Mouse (Mus musculus) forebrain, embryonic 16.5 days (tissue): Measurements from ENCODE around the gene Zfp638. TPM values are rescaled to one million over a fixed set of nuclear protein-coding genes. Genes with fewer than 3 reads are reported as not detected.
A peak's percentile ranks its signal among the peaks of the same experiment; 100 is the strongest.
"Not testable (repeated sequence)": the region's sequence is repeated elsewhere in the genome, so short reads cannot be mapped to it uniquely, and the experiment has no call there.

Source experiments
- ATAC-seq: fragments of 200-750 bp; cut with Nextera tagmentation; 2 replicates; pipeline ENCODE4 v1.8.0; 2017; ENCODE audit warnings: mild to moderate bottlenecking, moderate library complexity
- H3K27ac ChIP-seq: fragments of 300-500 bp; sonication (generic); 2 replicates; pipeline ENCODE4 v1.5.1; 2014; ENCODE audit warnings: low read length, control low read depth
- H3K27me3 ChIP-seq: fragments of 300-500 bp; sonication (generic); replicated peaks from 2 replicates; pipeline ENCODE4 v1.6.1; 2014; ENCODE audit warnings: low read length; ENCODE audit not compliant: control insufficient read depth, insufficient read depth
- H3K36me3 ChIP-seq: fragments of 300-500 bp; sonication (generic); 2 replicates; pipeline ENCODE4 v1.6.1; 2014; ENCODE audit not compliant: control insufficient read depth, insufficient read depth
- H3K4me1 ChIP-seq: fragments of 300-500 bp; sonication (generic); replicated peaks from 2 replicates; pipeline ENCODE4 v1.6.1; 2014; ENCODE audit warnings: low read length; ENCODE audit not compliant: control insufficient read depth, insufficient read depth
- H3K4me2 ChIP-seq: fragments of 300-500 bp; sonication (generic); 2 replicates; pipeline ENCODE4 v1.6.1; 2014; ENCODE audit warnings: mild to moderate bottlenecking, low read length, control low read depth
- H3K4me3 ChIP-seq: fragments of 300-500 bp; sonication (generic); replicated peaks from 2 replicates; pipeline ENCODE4 v1.5.1; 2014; ENCODE audit warnings: mild to moderate bottlenecking, low read length, control low read depth
- H3K9ac ChIP-seq: fragments of 300-500 bp; sonication (generic); replicated peaks from 2 replicates; pipeline ENCODE4 v1.6.1; 2014; ENCODE audit warnings: low read depth, low read length, control low read depth
- H3K9me3 ChIP-seq: fragments of 300-500 bp; sonication (generic); 2 replicates; pipeline ENCODE4 v1.6.1; 2016; ENCODE audit warnings: low read length; ENCODE audit not compliant: control insufficient read depth
- WGBS: fragments of 180-500 bp; shearing (Covaris S2); extraction: QIAGEN DNeasy Blood & Tissue Kit; methylation state at CpG from one replicate; pipeline ENCODE4 v1.1.7; 2014; 5-methylcytosine and 5-hydroxymethylcytosine counted together
- polyA plus RNA-seq: library from polyadenylated mRNA; unstranded; fragments of >200 nt; fragmentation: Nextera tagmentation; extraction: Ambion mirVana; gene quantifications from 2 replicates; pipeline ENCODE4 v1.2.1, GENCODE M21; 2015

Gene Zfp638
- polyA plus RNA-seq, 1 experiment from 2014 or later, result 90.8 TPM

DNA sequence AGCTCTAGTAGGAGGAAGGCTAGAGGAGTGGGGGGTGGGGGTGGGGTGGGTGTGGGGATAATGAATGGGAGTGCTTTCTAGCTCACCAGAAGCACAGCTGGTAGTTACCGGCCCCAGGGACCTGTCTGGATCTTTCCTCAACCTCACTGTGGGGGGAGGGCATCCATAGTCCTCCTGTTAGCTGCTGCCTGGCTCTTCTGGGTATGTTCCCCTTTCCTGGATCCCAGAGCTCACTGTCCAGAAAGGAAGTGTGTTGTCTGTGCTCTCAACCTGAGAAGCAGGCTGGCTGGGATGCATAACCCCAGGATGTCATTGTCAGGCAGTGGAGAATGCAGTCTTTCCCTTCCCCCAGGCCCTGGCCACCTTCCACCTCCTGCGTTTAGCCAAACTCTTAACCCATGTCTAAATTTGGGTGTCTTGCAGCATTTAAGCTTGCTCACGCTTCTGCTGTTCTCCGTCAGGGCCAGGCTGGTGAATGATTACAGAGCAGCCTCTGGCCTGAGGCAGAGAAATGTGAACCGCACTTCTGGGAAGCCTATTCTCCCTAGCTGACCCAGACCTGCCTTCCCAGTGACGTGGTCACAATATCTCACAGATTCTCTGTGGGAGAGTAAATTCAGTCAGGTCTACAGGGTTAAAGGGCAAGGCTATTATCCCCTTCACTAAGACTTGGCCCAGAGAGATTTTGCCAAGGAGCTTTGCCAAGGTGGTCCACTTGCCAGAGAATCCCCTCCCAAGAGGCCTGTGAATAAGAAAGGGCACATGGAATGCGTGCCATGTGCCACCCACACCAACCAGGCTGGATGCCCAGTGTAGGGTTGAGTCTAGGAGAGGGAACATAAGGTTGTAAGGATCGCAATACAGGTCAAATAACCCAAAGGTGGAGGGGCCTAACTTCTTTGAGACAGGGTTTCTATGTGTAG is 143.7 kb downstream of the Zfp638 start:
- ATAC-seq, result peak; percentile 20; the same call in 1 of the 2 replicates
- Histone ChIP-seq H3K4me2 (no peak overlapping the region), H3K4me3 (no peak overlapping the region), H3K9me3 (no peaks in the 10 kb centered on the region), H3K4me1 (peaks cover 20% of the 10 kb centered on the region), H3K36me3 (no peaks in the 10 kb centered on the region), H3K27me3 (peaks cover 6% of the 10 kb centered on the region; the same call in 1 of the 2 replicates), H3K27ac (no peak overlapping the region), H3K9ac (no peak overlapping the region)
- 31% methylated on average over 8 of the region's 8 CpGs for WGBS

DNA sequence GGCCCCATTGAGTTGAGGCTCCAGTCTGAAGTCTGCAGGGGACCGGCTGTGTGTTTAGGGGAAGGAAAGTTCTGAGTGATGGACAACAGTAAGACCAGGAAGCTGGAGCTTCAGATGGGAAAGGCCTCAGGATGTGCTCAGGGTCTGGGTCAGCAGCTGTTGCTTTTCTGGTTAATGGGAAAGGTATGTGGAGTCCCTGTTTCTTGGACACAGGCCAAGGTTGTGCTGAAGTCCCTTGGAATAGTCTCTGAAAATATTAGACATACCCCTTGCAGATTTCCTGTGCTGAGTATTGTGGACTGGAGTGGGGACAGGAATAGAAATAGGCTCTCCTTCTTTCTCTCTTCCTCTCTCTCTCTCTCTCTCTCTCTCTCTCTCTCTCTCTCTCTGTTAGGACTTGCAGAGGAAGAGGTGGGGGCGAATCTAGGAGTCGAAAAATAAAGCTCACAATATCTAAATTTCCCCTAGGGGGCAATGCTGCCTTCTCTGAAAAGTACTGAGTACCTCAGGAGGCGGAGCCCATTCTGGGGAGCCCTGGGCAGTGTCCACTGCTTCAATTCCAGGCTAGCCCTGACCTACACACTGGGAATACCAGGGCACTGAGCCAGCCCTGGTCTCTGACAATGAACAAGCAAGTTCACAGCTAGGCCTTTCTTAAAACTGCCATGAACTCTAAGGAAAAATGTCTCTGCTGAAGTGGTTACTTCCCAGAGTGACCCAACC is 148.2 kb downstream of the Zfp638 start:
- not testable (repeated sequence) for H3K4me2 ChIP-seq, H3K4me3 ChIP-seq, H3K9ac ChIP-seq, ATAC-seq, H3K27ac ChIP-seq, H3K36me3 ChIP-seq, H3K27me3 ChIP-seq, H3K9me3 ChIP-seq
- peaks cover 10% of the 10 kb centered on the region for H3K4me1 ChIP-seq
- WGBS, result 61% methylated on average over 4 of the region's 4 CpGs

DNA sequence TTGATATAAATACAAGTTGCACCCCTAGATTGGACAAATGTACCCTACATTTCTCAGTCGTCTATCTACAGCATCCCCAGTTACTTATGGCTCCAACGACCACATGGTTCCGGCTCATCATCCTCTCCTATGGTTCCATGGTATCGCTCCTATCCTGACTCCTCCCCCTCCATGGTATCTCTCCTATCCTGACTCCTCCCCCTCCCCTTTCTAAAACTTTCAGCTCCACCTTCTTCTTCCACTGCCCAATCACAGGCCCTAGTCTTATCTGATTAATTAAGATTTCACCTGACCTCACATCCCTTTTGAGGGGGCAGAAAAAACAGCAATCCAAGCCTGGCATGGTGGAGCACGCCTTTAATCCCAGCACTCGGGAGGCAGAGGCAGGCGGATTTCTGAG is 149.9 kb downstream of the Zfp638 start:
- Histone ChIP-seq H3K27ac (no peak overlapping the region), H3K36me3 (no peaks in the 10 kb centered on the region), H3K4me2 (no peak overlapping the region), H3K27me3 (peaks cover 3% of the 10 kb centered on the region), H3K4me3 (no peak overlapping the region), H3K9ac (no peak overlapping the region), H3K4me1 (peaks cover 6% of the 10 kb centered on the region), H3K9me3 (no peaks in the 10 kb centered on the region)
- 89% methylated on average over 7 of the region's 7 CpGs for WGBS
- ATAC-seq, result no peak

DNA sequence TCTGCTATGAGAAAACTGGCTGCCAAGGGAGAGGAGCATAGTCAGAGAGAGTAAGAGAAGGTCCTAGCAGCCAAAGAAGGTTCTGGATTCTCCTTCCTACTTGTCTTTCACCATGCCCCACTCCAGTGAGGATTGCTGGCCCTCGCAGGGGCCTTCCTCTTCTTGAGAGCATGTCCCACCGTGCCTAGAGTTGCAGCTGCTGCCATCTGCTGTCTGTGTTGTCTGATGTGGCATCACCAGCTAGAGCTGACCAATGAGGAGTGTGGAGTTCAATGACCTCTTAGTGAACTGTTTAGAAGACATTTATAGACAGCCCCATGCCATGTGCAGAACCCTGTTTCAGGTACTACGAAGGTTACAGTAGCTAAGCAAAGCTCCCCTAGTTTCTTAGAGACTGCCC is 150.5 kb downstream of the Zfp638 start:
- H3K4me1 ChIP-seq, result peaks cover 6% of the 10 kb centered on the region
- H3K9ac ChIP-seq, result no peak overlapping the region
- peaks cover 3% of the 10 kb centered on the region for H3K27me3 ChIP-seq
- H3K27ac ChIP-seq, result no peak overlapping the region
- H3K9me3 ChIP-seq, result no peaks in the 10 kb centered on the region
- 60% methylated on average over 3 of the region's 3 CpGs for WGBS
- no peak for ATAC-seq
- H3K4me2 ChIP-seq, result no peak overlapping the region
- H3K4me3 ChIP-seq, result no peak overlapping the region
- H3K36me3 ChIP-seq, result no peaks in the 10 kb centered on the region

DNA sequence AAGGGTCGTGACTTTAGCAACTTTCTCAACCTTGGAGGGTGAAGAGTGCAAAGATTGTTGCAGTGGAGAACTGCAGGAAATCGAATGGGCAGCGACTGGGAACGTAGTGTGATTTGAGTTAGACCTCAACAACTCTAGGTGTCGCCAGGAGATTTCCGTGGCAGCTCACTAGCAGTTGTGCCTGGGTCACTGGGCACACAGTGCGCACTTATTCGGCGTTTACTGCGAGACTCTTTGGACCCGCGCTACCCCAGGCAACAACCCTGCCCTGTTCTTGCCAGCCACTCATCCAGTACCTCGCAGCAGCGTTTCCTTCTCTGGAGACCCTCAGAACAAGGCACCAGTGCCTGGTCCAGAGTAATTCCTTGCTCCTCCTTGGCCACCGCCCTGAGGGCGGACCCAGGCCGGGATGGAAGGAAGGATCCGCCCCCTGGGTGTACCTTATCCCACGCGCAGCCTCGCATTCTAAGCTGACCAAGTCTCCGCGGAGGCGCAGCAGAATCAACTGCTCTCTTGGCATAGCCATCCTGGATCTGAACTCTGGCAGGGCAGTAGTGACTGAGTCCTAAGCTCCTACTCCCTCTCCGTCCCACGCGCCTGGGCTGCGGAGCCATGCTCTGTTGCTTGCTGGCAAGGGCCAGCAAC is 152.1 kb downstream of the Zfp638 start:
- H3K4me3 ChIP-seq, result peak overlapping the region; percentile 30
- peaks cover 3% of the 10 kb centered on the region for H3K27me3 ChIP-seq
- 3% methylated on average over 28 of the region's 28 CpGs for WGBS
- H3K4me1 ChIP-seq, result peaks cover 6% of the 10 kb centered on the region
- ATAC-seq, result no peak
- H3K9ac ChIP-seq, result 0 out of 2 replicates have a peak overlapping the region, but pooled peaks have one; percentile 8
- H3K4me2 ChIP-seq, result peak overlapping the region; percentile 63
- H3K36me3 ChIP-seq, result no peaks in the 10 kb centered on the region
- H3K9me3 ChIP-seq, result no peaks in the 10 kb centered on the region
- no peak overlapping the region for H3K27ac ChIP-seq

DNA sequence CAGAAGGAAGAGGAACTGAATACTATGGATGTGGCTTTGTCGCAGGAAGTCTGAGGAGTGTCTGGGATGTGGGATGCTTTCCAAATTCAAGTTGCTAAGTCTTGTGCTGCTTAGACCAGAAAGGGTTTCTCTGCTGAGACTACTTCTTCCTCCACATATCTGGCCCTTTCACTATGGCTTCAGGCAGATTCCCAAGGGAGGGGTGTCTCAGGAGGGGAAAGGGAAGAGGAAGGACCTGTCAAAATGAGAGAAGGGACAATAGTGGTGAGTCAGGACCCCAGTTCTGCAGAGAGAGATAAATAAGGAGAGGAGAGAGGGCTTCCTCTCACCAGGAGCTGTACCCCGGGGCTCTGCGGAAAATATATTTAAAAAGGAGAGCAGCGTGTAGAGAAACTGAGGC is 153.1 kb downstream of the Zfp638 start:
- Histone ChIP-seq H3K27me3 (peaks cover 3% of the 10 kb centered on the region), H3K4me1 (peaks cover 6% of the 10 kb centered on the region), H3K4me2 (no peak overlapping the region), H3K9me3 (no peaks in the 10 kb centered on the region), H3K4me3 (no peak overlapping the region), H3K27ac (no peak overlapping the region), H3K36me3 (no peaks in the 10 kb centered on the region), H3K9ac (no peak overlapping the region)
- ATAC-seq, result no peak
- WGBS, result 85% methylated on average over 4 of the region's 4 CpGs

DNA sequence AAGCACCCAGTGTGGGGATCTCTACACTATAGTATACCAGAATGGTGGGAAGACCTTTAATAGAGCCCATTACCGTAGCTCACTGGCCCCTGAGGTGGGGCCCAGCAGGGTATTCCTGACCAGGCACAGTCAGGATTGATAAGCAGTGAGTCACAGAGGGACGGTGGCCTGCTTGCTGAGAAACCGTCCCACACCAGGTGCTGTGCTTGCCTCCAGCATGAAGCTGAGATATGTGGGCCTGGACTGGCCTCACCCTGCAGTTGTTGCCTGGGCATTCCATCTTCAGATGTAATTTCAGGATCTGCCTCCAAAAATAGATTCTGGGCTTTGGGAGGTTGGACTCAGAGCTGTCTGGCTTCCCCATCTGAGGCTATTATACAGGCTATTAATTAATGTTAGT is 155.1 kb downstream of the Zfp638 start:
- 83% methylated on average over 3 of the region's 3 CpGs for WGBS

DNA sequence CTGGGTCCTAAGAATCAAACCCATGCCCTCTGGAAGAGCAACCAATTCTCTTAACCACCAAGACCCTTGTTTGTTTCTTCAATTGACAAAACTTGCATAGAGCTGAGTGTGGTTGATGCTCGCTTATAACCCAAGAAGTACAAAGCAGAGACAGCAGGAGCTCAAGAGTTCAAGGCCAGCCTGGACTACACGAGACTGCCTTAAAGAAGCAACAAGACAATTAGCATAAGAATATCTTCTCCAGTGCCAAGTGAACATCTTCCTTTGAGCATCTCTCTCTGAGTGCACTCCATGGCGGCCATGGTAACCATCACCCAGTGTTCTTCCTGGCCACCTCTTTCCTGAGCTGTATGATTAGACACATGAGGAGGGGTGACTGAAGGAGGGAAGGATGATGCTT is 158.7 kb downstream of the Zfp638 start:
- H3K4me2 ChIP-seq, result no peak overlapping the region
- H3K9ac ChIP-seq, result no peak overlapping the region
- WGBS, result 79% methylated on average over 3 of the region's 3 CpGs
- no peaks in the 10 kb centered on the region for H3K27me3 ChIP-seq
- ATAC-seq, result no peak
- no peaks in the 10 kb centered on the region for H3K36me3 ChIP-seq
- no peak overlapping the region for H3K27ac ChIP-seq
- no peak overlapping the region for H3K4me3 ChIP-seq
- no peaks in the 10 kb centered on the region for H3K4me1 ChIP-seq
- no peaks in the 10 kb centered on the region for H3K9me3 ChIP-seq

More for the DNA sequence above, 155.1 kb downstream of the Zfp638 start:
- no peaks in the 10 kb centered on the region for H3K36me3 ChIP-seq
- no peaks in the 10 kb centered on the region for H3K9me3 ChIP-seq
- no peak overlapping the region for H3K4me2 ChIP-seq
- H3K9ac ChIP-seq, result no peak overlapping the region
- ATAC-seq, result no peak
- H3K4me1 ChIP-seq, result peaks cover 6% of the 10 kb centered on the region
- H3K4me3 ChIP-seq, result no peak overlapping the region
- no peak overlapping the region for H3K27ac ChIP-seq
- peaks cover 3% of the 10 kb centered on the region for H3K27me3 ChIP-seq

DNA sequence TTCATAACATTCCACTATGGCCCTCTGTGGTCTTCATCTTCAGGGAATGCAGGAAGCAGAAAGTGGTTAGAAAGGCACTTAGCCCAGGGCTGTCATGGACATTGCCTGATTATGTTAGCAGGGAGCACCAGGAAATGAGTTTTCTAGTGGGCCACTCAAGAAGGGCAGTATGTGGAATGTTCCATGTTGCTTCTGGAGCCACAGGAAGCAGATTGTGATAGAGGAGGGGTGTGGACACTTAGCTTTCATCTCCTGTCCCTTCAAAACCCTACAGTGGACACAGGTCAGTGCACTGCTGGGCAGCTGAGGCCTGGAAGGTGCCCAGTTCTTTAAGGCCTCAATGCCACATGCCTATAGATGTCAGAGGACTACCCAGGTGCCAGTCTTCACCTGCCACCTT is 161.9 kb downstream of the Zfp638 start:
- no peak for ATAC-seq
- H3K36me3 ChIP-seq, result no peaks in the 10 kb centered on the region
- no peak overlapping the region for H3K9ac ChIP-seq
- no peaks in the 10 kb centered on the region for H3K27me3 ChIP-seq
- no peaks in the 10 kb centered on the region for H3K9me3 ChIP-seq
- H3K4me3 ChIP-seq, result no peak overlapping the region
- no peaks in the 10 kb centered on the region for H3K4me1 ChIP-seq
- H3K4me2 ChIP-seq, result no peak overlapping the region
- H3K27ac ChIP-seq, result no peak overlapping the region
